Mouse (Mus musculus): ENCODE results near the gene Gm9125. TPM values are rescaled to one million over a fixed set of nuclear protein-coding genes. Genes with fewer than 3 reads are reported as not detected.
"Not testable (repeated sequence)": the region's sequence is repeated elsewhere in the genome, so short reads cannot be mapped to it uniquely, and the experiment has no call there.

Gm9125 gene
- not detected in 2 replicates for polyA plus RNA-seq (2012; rRNA removed)

- H3K4me3 ChIP-seq (ENCODE audit: insufficient read depth, low read length); H3K27ac ChIP-seq (ENCODE audit: insufficient read depth, low read length); H3K4me1 ChIP-seq (ENCODE audit: control insufficient read depth, insufficient read depth, low read length): not testable (repeated sequence)
These were observed at the start of gene Gm9125 for GRCm38 (mm10) chr3:94054785-94055184. Gene Gm9125, minus strand, starts transcription at chr3:94054885.

- H3K4me3 ChIP-seq (ENCODE audit: insufficient read depth, low read length); H3K4me1 ChIP-seq (ENCODE audit: control insufficient read depth, insufficient read depth, low read length): not testable (repeated sequence)
These were observed 17.9 kb upstream of the Gm9125 start, which contains the start of gene Gm10697 for GRCm38 (mm10) chr3:94072544-94072943. Gene Gm10697, minus strand, starts transcription at chr3:94072644.

GRCm38 (mm10) chr3:94049566-94050121 lies 5.0 kb downstream of the Gm9125 start:
- H3K4me3 ChIP-seq (ENCODE audit: insufficient read depth, low read length); H3K27ac ChIP-seq (ENCODE audit: insufficient read depth, low read length); H3K4me1 ChIP-seq (ENCODE audit: control insufficient read depth, insufficient read depth, low read length): not testable (repeated sequence)

More at GRCm38 (mm10) chr3:94072544-94072943, 17.9 kb upstream of the Gm9125 start, which contains the start of gene Gm10697:
- H3K27ac ChIP-seq (ENCODE audit: insufficient read depth, low read length): not testable (repeated sequence)

- H3K27ac ChIP-seq (ENCODE audit: insufficient read depth, low read length); H3K4me3 ChIP-seq (ENCODE audit: insufficient read depth, low read length); H3K4me1 ChIP-seq (ENCODE audit: control insufficient read depth, insufficient read depth, low read length): not testable (repeated sequence)
These were observed 16.4 kb downstream of the Gm9125 start for GRCm38 (mm10) chr3:94038241-94038640.

GRCm38 (mm10) chr3:94034400-94034799 lies 20.3 kb downstream of the Gm9125 start:
- H3K4me3 ChIP-seq (ENCODE audit: insufficient read depth, low read length): not testable (repeated sequence)

More at GRCm38 (mm10) chr3:94034400-94034799, 20.3 kb downstream of the Gm9125 start:
- not testable (repeated sequence) for H3K4me1 ChIP-seq (ENCODE audit: control insufficient read depth, insufficient read depth, low read length); H3K27ac ChIP-seq (ENCODE audit: insufficient read depth, low read length)

Other genes starting within 250 kb of the Gm9125 start
- not detected in 2 replicates for gene Tdpoz3, start 228.9 kb downstream of the Gm9125 start, polyA plus RNA-seq (2012; rRNA removed)
- gene Gm9117, start 111.3 kb downstream of the Gm9125 start, polyA plus RNA-seq (2012; rRNA removed): not detected in 2 replicates
- not detected in 2 replicates for gene Tdpoz5, start 93.6 kb downstream of the Gm9125 start, polyA plus RNA-seq (2012; rRNA removed)
- not detected in 2 replicates for gene Gm10697, start 17.8 kb upstream of the Gm9125 start, polyA plus RNA-seq (2012; rRNA removed)
- not detected in 2 replicates for gene Gm10696, start 123.3 kb upstream of the Gm9125 start, polyA plus RNA-seq (2012; rRNA removed)
- gene Gm5286, start 141.8 kb upstream of the Gm9125 start, polyA plus RNA-seq (2012; rRNA removed): not detected in 2 replicates
- not detected in 2 replicates for gene Gm4778, start 209.2 kb upstream of the Gm9125 start, polyA plus RNA-seq (2012; rRNA removed)